Mouse (Mus musculus): ENCODE measurements around the gene Ppp1r14a.

Ppp1r14a gene

DNA sequence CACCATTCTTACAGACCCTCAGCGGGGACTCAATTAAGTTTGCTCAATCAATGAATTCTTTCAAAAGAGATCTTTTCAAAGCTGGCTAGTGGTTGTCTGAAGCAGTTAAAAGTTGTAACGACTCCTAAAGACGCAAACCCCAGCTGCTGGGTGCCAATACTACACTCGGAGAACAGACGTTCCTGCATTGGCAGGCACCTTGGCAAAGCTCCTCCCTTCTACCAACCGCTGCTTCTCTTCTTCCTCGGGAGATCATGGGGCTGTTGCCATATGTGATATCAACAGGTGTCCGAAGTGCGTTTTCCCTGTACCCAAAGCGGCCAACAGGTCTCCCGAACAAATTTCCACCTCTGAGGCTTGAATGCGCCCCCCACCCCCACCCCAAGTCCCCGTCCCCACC, 8.3 kb upstream of the Ppp1r14a start:
- no peak for DNase-seq

DNA sequence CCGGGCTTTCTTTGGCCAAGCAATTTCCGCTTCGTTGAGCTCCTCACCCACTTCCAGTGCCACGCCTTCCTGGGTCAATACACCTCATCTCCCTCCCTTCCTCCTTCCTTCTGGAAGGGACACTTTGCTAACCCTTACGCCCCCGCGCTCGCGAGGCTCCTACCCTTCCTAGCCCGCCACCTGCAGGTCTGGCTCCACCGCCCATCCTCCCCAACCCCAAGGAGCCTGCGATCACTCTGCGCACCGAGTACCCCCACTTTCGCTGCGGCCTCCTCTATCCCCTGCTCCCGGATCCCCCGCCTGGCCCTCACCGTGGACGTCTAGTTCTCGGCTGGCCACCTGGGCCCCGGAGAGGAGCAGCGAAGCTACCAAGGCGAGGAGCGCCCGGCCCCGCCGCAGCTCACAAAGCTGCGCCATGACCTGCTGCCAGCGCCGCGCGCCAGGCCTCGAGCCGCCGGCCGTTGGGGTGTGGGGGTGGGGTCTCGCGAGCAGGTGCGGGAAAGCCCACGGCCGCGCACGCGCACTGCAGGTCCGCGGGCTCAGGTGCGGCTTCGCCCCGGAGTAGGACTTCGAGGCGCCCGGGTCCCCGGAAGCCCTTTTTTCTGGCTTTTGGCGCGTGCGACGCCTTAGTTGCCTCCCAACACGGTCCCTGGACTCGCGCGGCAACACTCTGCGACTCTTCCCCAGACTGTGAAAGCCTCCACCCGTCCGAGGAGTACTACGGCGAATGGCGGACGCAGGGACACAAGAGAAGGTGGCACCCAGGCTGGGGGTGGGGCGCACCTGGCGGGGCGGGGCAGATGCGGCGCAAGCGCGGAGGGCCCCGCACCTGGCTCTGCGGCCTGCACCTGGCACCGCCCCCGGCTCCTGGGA, 7.7 kb upstream of the Ppp1r14a start, which contains the start of gene Spint2:
Gene Spint2 (minus strand): TSS at position 712 of the 873 bp plus-strand sequence.
- no peak for DNase-seq

- DNase-seq, result no peak
Observed at GRCm38 (mm10) chr7:29282074-29282554, 7.0 kb upstream of the Ppp1r14a start.

GRCm38 (mm10) chr7:29283876-29284275, 5.2 kb upstream of the Ppp1r14a start:
- DNase-seq, result no peak

DNA sequence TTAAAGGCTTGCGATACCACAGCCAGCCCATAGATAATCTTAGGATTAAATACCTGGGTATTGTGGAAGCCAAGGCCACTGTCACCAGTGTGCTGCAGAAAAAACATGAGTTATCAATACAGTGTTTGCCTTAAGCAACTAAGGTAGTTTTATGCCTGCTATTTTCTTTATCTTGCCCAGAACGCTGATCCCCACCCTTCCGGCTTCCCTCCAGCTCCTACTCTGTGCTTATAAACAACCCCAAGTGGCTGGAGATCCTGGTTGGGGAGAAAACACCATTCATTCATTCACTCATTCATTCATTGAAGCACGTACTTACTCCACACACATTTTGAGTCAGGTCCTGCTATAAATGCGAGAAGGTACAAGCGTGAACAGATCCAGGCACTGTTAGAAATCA, 4.6 kb upstream of the Ppp1r14a start:
- DNase-seq, result no peak

GRCm38 (mm10) chr7:29287481-29287880, 1.6 kb upstream of the Ppp1r14a start:
- DNase-seq, result no peak

DNA sequence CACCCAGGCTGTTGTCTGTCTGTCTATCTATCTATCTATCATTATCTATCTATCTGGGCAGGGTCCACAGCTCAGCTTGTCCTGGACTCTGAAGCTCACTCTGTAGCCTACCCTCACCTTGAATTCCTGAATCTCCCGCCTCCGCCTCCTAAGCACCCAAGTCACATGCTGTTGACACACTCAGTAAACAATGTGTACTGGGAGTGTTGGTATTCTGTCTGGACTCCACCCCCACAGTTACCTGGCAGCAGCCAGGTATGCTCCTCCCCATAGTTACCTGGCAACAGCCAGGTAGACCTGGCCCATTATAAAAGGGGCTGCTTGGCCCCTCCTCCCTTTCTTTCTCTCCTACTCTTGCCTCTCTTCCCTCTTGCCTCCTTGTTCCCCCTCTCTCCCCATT, 1.0 kb upstream of the Ppp1r14a start:
- no peak for DNase-seq

DNA sequence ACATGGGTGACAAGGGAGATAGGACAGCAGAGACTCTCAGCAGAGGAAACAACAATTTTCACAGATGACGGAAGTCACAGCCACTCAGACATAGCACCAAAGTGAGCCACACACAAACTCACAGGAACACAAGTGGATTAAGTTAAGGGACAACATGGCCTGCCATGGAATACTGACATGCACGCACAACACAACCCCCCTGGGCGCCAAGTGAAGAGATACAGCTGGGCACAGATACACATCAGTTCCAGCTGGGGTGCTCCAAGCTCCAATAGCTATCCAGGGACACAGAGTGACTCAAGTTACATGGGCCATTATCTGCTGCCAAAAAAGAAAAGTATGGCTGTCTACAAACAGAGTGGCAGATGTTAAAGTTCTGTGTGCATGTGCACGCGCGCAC, 748 bp downstream of the Ppp1r14a start:
- DNase-seq, result no peak

DNA sequence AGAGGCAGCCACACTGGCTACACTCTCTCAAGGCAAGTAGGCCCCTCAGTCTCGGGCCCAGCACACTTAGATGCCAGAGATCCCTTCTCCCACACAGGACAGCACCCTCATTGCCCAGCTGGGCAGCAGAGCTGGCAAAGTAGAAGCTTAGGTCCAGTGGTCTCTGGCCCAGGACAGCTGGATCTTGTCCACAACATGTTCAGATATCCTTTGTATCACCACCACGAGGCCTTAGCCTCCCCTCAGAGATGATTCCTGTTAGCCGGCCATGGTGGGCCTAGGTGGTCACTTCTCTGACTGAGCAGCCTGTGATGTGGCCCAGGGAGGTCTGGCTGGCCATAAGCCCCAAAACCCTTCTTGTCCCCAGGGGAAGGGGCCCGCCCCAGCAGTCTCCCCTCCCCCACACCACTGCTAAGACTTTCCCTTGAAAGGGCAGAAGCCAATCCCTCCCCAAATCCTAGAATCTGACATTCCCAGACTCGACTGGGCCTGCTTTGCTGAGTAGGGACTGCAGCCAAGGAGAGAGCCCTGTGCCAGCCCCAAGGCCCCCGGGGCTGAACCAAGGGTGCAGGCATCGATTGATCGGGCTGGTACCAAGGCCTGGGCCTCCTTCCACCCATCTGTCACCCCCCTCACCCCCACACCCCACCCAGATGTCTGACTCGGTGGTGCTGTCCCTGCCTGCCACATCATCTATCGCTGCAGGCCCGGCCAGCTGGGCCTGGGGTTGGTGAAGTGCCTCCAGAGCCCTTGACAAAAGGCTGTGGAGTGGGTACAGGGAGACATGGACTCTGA, 1.8 kb downstream of the Ppp1r14a start:
- no peak for DNase-seq

- no peak for DNase-seq
Observed at GRCm38 (mm10) chr7:29291616-29292457, 2.7 kb downstream of the Ppp1r14a start.

DNA sequence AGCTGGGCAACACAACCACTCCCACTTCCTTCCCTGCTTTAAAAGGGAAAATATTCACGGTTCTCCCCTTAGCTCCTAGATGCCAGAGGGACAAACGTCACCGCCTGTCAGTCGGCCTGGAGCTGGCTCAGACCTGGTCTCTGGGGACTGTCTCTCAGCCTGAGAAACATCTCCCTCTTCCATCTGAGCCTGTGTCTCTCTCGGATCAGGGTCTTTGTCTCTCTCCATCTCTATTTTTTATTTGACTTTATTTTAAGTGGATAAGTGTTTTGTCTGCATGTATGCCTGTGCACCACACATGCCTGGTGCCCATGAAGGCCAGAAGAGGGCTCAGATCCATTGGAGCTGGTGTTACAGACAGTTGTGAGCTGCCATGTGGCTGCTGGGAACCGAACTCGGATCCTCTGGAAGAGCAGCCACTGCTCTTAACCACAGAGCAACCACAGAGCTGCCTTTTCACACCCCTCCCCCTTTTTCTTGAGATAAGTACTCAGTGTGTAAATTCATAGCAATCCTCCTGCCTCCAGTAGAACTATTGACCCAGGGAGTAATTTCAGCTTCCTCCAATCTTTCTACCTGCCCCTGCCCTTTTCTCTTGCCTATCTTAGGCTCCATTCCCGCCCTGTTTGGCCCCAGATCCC, 3.5 kb downstream of the Ppp1r14a start:
- DNase-seq, result no peak

DNA sequence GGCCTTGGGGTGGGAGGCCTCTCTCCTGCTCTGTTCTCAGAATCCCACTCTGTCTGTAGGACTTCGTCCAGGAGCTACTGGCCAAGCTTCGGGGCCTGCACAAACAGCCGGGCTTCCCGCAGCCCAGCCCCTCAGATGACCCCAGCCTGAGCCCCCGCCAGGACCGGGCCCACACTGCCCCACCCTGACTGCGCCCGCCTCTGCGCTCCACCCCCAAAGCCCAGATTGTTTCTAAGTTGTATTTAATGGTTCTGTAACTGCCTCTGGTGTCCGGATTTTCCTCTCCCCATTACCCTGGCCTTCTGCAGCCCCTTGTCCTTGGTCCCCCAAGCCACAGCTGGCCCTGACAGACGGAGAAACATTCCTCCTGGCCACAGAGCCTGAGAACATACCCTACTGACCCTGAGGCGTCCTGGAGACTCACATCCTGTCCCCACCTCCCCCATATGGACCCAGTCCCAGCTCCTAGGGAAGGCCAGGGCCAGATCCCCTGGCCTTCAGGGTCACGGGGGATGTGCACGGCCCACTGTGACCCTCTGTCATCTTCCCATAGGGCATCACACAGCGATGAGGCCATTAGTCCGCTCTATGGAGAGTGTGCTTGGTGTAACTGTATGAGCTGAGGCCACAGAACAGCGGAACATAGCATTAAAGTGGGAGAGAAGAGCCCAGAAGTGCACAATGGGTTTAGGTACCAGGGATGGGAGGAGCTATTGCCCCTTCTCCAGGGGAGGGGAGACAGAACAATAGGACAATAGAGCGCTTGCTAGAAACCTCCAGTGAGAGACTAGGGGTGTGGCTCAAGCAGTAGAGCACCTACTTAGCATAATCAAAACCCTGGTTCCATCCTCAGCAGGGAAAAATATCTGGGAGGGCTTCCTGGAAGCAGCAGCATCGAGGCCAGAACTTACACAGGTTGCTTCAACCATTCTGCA, 4.3 kb downstream of the Ppp1r14a start:
- no peak for DNase-seq

DNA sequence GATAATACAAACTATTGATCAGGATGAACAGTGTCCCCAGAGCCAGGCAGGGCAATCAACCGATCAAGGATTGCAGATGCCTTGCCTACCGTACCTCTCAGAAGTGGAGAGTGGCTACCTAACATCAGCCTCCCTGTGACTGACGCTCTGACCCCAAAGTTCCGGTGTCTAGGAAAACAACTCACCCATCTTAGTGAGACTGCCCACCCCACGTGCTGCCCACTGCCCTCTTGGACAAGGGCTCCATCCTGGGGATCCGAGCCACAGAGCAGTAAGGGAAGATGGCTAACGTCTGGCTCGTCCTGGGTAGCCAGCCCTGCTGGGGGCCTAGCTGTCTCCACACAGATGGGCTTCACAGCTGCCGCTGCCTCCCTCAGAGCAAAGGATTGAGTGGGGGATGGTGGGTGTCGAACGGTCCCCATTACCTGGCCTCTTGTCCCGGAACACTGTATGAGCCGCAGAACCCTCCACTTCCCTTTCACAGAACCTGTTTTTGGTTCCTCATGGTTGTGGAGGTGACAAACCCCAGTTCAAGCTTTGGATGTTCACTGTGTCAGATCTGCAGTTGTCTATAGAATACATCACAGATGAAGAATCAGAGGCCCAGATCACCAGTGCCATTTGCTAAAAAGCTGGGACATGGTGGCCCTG, 5.1 kb downstream of the Ppp1r14a start:
- DNase-seq, result no peak

DNA sequence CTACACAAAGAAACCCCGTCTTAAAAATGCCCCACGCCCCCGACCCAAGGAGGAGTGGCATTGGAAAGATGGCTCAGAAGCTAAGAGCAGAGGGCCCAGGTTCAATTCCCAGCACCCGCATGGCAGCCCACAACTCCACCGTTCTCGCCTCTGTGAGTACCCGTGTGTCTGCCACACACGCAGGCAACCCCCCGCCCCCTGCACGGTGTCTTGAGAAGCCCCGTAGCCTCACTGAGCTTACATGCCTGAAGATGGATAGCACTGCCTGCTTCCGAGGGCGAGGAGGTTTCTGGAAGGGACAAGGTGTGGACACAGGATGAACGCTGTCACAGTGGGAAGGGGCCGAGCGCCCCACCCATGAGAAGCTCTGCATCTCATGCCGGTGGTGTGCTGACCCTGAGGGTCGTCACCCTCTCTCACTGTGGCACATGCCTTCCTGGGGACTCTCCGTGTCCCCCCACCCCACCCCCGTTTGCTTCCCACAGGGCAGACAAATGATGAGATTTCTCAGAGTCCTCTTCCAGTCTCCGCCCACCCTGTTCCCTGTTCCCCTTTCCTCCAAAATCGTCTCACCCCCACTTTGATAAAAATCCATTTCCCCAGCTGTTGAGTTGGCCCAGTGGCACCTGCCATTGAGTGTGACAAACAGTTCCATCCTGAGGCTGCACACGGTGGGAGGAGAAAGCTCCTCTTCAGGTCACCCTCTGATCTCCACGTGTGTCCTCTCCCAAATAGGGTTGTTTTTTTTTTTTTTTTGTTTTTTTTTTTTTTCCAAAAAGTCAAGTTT, 6.9 kb downstream of the Ppp1r14a start:
- no peak for DNase-seq

DNA sequence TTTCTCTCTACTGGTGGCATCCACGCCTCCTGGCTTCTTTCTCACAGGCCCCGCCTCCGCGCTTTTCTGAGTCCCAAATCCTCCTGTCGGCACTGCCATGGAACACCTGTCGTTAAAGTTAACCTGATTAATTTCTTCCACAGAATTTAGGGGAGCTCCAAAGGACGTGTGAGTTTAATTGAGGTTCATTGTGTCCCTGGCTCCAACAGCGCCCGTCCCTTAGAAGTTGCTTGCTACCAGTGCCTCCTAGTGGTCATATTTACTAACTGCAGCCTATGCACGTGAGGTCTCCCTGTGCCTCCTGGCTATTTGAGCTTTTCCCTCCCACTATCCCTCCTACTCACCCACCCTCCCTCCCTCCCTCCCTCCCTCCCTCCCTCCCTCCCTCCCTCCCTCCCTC, 7.9 kb downstream of the Ppp1r14a start:
- peak; percentile 66 for DNase-seq

DNA sequence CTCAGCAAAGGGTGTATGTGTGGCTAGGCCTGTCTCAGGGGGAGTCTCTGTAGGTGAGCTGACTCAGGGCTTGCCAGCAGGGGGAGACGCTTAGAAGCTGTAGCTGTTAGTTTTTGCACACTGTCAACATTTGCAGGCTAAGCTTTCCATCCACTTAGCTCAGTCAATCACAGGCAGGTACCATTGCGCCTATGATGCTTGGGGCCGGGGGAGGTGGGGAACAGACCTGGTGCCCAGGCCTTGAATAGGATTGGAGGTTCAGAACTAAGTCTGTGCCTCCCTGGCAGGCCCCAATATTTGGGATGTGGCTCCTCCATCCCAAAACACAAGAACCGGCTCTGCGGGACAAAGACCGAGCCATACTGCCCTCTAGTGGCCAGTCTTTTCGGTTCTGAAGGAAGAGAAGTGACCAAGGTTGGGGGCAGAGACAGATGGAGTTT, 12.0 kb downstream of the Ppp1r14a start:
- peak; percentile 69 for DNase-seq

DNA sequence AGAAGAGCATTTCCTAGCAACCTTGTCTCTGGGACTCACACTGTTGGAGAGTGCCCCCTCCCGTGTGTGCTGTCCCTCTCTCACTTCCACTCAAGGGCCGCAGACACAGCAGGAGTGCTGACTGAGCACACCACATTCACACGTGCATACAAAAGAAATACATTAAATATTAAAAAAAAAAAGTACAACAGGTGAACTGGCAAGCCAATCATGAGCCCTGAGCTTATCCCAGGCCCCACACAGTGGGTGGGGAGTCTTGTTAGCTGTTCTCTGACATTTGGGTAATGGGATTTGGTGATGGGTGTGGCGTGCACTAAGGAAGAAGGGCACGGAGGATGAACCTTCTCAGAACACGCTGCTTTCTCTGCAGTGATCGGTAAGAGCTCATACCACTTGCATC, 13.5 kb downstream of the Ppp1r14a start:
- DNase-seq, result no peak

GRCm38 (mm10) chr7:29303738-29304462, 14.8 kb downstream of the Ppp1r14a start, which contains the start of gene Dpf1:
Gene Dpf1 (plus strand): TSS chr7:29303951.
- DNase-seq, result peak; percentile 94
